Mouse (Mus musculus): ENCODE results near the gene Necap2. TPM values are rescaled to one million over a fixed set of nuclear protein-coding genes. Genes with fewer than 3 reads are reported as not detected.

The Necap2 gene
- polyA plus RNA-seq, 2 experiments from 2014 or later = 83.0 to 153 TPM

DNA sequence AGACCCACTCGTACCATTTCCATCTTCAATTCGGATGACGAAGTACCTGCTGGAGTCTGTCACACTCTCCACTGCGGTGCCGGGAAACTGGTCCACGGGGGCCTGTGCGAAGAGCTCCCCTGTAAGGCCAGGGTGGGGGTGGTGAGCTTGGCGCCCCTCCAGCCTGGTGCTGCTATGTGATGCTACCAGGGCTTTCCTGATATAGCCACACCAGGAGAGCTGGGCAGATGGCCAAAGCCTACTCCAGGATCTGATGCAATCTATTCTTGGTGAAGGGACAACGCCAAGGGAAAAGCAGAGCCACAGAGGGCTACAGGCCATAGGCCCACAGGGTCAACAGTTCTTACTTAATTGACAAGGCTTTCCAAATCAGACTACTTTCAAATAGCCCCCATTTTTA is 4.5 kb downstream of the Necap2 start:
- ATAC-seq = no peak

DNA sequence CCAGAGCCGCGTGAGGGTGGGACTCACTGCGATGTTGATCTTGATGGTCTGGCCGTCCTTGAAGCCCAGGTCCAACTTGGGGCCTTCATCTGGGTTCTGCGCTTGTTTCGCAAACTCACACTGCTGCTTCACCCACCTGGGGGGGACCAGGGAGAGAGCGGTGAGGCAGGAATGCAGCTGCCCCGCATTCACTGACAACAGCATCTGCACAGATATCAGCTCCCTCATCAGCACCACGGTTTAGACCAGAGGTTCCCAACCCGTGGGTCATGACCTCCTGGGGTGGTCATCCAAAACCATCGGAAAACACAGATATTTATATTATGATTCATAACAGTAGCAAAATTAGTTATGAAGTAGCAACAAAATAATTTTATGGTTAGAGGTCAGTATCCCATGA is 5.7 kb downstream of the Necap2 start:
- no peak for ATAC-seq

DNA sequence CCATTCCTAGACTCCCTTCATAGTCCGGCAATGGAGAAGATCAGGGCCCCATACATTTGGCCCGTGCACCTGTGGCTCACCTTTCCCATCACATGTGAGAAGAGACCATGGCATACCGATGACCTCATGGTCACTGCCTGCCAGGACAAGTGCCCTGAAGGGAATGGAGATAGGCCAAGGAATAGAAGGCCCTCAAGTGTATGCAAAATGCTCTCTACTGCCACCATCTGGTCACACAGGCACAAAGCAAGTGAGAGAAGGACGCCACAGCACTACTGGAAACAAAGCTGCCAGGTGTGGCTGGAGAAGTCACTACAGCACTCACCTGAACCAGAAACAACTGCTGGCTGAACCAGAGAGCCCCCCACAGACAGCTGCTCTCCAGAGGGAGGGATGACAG is 8.4 kb downstream of the Necap2 start:
- ATAC-seq = peak; percentile 47

DNA sequence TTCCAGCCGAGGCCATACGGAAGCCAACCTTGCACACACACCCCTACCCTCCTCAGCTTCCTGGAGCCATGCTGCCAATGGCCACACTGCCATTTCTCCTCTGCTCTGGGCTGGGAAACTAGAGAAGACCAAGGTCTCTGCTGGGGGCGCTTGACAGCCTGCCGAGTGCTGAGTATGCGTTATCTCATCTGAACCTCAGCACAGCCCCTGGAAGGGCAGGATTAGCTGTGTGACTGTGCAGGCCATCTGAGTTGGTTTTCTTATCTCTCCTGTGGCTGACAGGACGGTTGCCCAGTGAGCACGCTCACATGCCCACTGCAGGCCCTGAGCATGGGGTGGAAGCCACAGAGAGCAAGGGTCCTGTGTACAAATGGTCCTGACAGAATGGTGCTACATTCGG is 9.5 kb downstream of the Necap2 start:
- ATAC-seq = no peak

DNA sequence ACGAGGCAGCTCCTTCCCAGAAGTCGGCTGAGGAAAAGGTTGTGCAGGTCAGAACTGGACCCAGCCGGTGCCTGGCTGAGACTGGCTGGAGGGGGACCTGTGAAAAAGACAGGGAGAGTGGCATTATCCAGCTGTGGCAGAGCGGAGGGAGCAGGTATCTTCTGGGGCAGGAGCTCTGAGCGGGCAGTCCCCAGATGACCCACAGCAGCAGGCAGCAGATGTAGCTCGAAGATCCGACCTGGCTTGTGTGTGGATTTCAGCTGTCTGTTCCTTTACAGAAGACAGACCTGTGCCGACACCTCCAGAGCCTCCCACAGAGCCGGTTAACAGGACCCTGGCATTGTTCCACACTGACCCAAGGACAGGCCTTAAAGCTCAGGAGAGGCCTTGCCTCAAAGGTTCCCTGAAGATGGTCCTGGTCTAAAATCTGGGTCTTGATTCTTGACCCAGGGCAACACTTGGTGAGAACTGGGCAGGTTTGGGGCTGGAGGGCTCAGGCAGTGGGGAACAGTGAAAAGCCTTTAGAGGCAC is 10.6 kb downstream of the Necap2 start:
- ATAC-seq = no peak

DNA sequence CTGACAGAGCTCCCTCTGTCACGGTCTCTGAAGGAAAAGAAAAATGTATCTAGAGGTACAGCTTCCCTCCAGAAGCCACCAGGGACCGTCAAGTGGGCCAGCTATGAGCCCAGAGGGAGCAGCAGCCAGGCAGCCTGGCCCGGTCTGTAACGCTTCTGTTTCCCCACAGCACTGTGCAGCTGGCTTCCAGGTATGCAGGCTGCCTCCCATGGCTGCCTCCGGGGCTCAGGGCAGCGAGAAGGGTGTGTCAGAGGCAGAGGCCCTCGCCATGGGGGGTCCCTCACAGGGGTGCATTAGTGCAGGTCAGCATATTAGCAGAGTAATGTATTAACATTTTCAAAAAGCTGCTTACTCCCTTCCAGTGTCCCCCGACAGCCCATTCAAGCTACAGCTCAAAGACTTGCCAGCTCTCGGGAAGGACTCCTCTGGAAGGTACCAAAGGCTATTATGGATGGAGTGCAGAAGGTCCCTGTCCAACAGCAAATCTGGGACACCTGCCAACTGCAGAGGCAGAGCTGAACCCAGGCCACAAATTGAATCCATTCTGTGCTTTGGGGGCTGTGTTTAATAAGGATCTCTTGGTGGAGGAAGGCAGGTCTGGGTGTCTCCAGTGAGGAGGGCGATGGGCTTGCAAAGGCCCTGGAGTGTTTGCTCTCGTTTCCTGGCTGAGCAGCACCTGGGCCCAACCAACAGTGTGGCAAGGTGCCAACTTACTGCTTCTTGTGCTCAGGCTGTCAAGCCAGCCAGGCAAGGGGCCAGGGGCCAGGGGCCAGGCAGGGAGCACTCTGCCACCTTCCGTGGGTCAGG is 11.2 kb downstream of the Necap2 start:
- no peak for ATAC-seq

- ATAC-seq = peak; percentile 53
These were observed 13.0 kb downstream of the Necap2 start for GRCm38 (mm10) chr4:141065123-141065522.

- no peak for ATAC-seq
These were observed 14.0 kb downstream of the Necap2 start for GRCm38 (mm10) chr4:141064104-141064659.

DNA sequence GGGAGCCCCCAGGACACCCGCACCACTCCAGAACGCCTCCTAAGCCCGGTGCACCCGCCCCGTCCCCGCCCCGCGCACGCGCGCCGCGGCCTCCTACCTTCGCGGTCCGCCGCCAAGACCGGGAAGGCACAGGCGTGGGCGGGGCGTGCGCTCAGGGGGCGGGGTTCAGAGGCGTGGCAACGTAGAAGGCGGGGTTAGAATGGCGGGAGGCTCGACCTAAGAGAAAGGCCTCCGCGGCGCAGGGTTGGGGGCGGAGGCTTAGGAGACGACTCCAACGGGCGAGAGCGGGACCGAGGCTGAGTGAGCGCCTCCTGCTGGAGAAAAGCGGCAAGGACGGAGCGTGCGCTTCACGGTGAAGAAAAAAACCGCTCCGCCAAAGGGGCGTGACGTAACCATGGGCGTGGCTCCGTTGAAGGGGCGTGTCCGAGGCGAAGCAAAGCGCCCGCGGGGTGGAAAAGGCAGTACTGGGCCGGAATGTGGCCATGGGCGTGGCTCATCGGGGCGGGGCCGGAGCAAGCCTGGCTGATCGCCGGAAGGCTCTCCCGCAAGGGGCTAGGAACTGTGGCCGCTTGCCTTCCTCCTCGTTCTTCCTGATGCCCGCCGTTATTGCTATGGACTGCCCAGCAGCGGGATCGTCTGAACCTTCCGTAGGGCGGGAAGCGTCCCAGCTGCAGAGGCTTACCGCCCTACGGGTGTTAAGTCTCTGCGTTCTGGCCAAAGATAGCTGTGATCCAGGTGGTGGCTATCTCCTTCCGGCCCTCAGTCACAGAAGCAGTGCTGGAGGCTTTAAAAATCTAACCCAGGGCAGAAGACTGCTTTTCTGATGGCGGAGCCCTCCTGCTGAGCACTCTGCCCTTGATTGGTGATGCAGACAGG is 17.5 kb downstream of the Necap2 start, which contains the start of gene Crocc:
Gene Crocc, minus strand, starts transcription at position 125 of the 876 bp plus-strand sequence.
- ATAC-seq = peak; percentile 90

GRCm38 (mm10) chr4:141059616-141060425 is 18.3 kb downstream of the Necap2 start:
- peak; percentile 0 for ATAC-seq

DNA sequence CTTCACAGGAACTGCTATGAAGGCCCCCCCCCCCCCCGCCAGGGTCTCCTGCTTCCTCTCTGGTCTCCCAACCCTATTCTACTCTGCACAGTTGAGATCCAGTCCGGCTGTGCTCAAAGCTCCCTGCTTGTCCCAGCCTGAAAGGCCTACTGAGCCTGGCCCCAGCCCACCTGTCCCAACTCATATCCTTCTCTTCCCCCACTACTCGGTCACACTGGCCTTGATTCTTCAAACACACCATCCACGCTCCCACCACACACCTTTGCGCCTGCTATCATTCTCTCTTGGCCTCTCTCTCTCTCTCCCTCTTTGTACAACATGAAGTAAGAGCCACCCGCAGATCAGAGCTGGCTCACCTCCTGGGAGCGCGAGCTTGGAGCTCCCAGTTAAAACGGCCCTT is 19.3 kb downstream of the Necap2 start:
- no peak for ATAC-seq

DNA sequence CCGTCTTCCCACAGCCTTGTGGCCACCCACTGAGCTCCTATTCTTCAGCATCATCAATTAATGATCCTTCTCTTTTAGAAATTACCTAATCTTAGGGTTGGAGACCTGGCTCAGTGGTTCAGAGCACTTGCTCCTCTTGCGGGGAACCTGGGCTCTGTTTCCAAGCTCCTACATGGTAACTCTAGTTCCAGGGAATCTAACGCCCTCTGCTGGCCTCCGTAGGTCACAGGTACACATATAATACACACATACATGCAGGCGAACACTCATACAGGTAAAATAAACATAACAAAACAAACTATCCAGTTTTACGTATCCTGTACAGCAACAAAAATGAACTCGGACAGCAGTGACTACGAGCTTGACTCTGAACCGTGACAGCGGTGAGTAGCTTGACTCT is 21.2 kb downstream of the Necap2 start:
- no peak for ATAC-seq

GRCm38 (mm10) chr4:141053568-141054161 is 24.5 kb downstream of the Necap2 start:
- ATAC-seq = no peak

DNA sequence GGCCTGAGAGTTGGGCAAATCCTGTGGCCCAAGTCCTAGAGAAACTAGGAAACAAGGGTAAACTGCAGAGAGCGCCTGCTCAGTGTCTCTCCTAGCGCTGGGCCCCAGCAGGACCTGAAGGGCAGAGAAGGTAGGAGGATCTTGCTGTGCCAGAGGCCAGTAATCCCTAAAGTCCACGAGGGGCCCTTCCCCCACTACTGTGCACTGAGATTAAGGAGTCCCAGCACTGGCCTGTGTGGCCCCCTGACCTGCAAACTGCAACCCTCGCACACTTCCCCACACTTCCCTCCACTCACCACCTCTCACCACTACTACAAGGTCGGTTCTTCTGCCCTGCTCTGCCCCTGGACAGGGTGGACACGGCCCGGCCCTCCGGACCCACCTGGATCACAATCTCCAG is 25.0 kb downstream of the Necap2 start:
- ATAC-seq = no peak

- no peak for ATAC-seq
These were observed 25.7 kb downstream of the Necap2 start for GRCm38 (mm10) chr4:141052442-141052841.

- no peak for ATAC-seq
These were observed 28.7 kb downstream of the Necap2 start for GRCm38 (mm10) chr4:141049476-141049835.

DNA sequence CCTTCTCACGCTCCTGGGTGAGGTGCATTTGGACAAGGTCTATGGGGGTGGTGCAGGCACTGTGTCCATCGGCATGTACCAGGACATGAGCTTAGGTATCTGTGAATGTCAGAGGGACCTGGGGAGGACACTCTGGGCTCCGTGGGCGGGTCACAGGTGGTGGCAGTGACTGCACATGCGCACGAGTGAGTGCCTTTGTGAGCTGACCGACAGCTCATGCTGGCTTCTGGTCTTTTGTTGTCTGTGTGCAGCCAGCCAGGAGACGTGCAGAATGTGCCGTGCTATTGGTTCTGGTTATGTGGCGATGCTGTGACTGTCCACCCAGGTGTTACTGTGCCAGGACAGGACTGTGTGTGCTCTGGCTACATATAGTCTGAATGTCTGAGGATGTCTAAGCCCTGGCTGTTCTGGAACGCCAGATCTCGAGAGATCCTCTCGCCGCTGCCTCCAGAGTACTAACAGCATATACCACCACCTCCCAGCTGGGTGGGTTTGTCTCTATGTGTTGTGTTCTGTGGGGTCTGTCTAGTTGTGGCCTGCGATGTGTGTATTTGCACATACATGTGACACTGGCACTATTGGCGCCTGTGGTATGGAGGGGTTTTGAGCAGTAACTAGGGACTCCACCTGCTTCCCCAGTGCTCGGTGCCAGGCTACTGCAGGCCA is 29.2 kb downstream of the Necap2 start:
- ATAC-seq = no peak

- ATAC-seq = peak; percentile 85
These were observed 33.3 kb downstream of the Necap2 start for GRCm38 (mm10) chr4:141044816-141045215.

DNA sequence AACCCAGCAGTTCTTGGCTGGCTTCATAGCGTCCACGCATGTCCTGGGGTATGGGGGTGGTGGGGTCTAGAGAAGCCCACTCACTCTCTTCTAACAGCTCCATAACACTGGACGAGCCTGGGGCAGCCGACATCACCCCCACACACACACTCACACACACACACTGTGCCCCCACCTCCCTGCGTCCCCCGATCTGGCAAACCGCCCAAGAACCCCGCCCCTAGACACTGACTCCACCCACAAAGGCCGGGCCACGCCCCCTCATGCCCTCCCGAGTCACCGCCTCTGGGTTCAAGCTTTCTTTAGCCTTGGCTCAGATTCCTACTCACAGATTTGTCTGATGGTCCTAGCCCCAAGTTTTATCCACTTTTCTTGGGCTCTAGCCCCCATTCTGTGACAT is 37.0 kb downstream of the Necap2 start:
- no peak for ATAC-seq

- ATAC-seq = no peak
These were observed 44.3 kb downstream of the Necap2 start for GRCm38 (mm10) chr4:141033606-141034549.
